8 mouse cellular contexts compared by ENCODE assay signal in genomic region chr10:19907246-19907804, GRCm38 (mm10). TPM values are rescaled to one million over a fixed set of nuclear protein-coding genes. Genes with fewer than 3 reads are reported as not detected.
DNase-seq lines count a peak whose midpoint lies in the region; ATAC-seq lines count a peak whose summit lies in the region.

Gene Pex7 (minus strand): TSS chr10:19907689.

- no peaks in the 10 kb centered on the region for H3K4me1 ChIP-seq in hindbrain, embryonic 12.5 days

- WGBS in hindbrain, embryonic 12.5 days, result 1% methylated on average over 60 of the region's 60 CpGs

- H3K4me2 ChIP-seq in hindbrain, embryonic 12.5 days (replicated peaks), result peak within 1 kb of the TSS; percentile 25

- DNase-seq in Muller cell, postnatal 12 days (ENCODE audit: inconsistent ontology term), result peak; percentile 95
- DNase-seq in cerebellum, adult 9-11 months, result peak; percentile 95
- peak; percentile 87 to 90 for DNase-seq in frontal cortex, postnatal 10 days (ENCODE audit: low spot score in 2 of 2)
- peak; percentile 95 to 98 for DNase-seq in layer of hippocampus, postnatal 14 days (ENCODE audit: low spot score in 2 of 2)
- DNase-seq in lung, postnatal 14 days, result peak; percentile 95
- peak; percentile 97 for DNase-seq in retina, embryonic 14.5 days (ENCODE audit: low spot score)
- peak; percentile 96 for DNase-seq in thymus, postnatal 4 days

- peak within 1 kb of the TSS; percentile 83 for H3K9ac ChIP-seq in hindbrain, embryonic 12.5 days

- H3K9me3 ChIP-seq in hindbrain, embryonic 12.5 days (replicated peaks), result no peaks in the 10 kb centered on the region

- peak; percentile 99 for ATAC-seq in hindbrain, embryonic 12.5 days (ENCODE audit: low FRiP score)

- H3K27ac ChIP-seq in hindbrain, embryonic 12.5 days, result peak within 1 kb of the TSS; percentile 95

- no peaks in the 10 kb centered on the region for H3K36me3 ChIP-seq in hindbrain, embryonic 12.5 days

- H3K4me3 ChIP-seq in hindbrain, embryonic 12.5 days, result peak within 1 kb of the TSS; percentile 77

- no peaks in the 10 kb centered on the region for H3K27me3 ChIP-seq in hindbrain, embryonic 12.5 days

RNA-seq across cellular contexts. Expression of gene Pex7, which starts in this region (rescaled TPM):
- polyA plus RNA-seq in hindbrain, embryonic 12.5 days (2016; fragmentation: Nextera tagmentation; extraction: Ambion mirVana), result 29.3 and 30.1 TPM in 2 replicates
- 10 to 100 TPM; 25.7 to 28.6 TPM for total RNA-seq in layer of hippocampus, postnatal 14 days (2021)

Comparison
In these comparisons a context has a peak if more than half of its experiments do, and no peak if none do; other contexts are left out.
1. Peak in every context shown above with its lines: DNase-seq, ATAC-seq, H3K4me3 ChIP-seq and H3K27ac ChIP-seq.